Mouse (Mus musculus): ENCODE results near the gene Inpp5e. TPM values are rescaled to one million over a fixed set of nuclear protein-coding genes. Genes with fewer than 3 reads are reported as not detected.
A peak's percentile ranks its signal among the peaks of the same experiment; 100 is the strongest.

The Inpp5e gene
- polyA plus RNA-seq, 1 experiment = 67.3 TPM

DNA sequence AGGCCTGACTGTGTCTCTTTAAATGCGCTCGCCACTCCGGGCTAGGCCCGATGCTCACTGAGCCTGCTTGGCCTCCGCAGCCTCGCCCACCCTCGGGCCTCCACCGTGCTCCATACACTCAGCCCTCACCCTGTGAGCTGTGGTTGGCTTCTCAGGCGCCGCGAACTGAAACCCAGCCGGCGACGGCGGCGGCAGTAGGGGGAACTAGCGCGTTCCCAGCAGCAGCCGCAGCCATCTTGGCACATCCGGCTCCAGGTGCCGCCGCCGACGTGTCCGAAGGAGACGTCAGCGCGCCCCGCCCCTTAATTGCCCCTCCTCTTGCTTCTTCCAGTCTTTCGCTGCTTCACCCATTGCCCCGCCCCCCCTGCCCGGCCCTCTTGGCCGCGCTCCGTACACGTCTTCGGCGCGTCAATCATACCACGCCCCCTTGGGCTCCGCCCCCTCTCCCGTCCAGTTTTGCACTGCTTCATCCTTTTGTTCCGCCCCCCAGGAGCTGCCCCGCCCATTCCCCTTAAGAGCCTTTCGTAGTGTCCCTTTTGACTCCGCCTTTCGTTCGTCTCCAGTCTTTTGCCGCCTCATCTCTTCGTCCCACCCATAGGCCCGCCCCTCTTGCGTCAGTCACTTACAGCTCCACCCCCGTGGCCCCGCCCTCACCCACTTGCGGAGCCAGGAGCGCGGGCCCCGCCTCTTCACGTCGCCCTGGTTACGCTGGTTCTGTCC is 36.1 kb upstream of the Inpp5e start, which contains the start of gene Sec16a:
Sec16a (minus strand) TSS at position 271 of the 720 bp plus-strand sequence.
- Histone ChIP-seq H3K4me3 (ENCODE audit: control insufficient read depth, low read depth, low read length) (peak within 1 kb of the TSS; percentile 81), H3K27ac (ENCODE audit: control insufficient read depth, insufficient read depth, low read depth, low read length) (peak within 1 kb of the TSS; percentile 96), H3K36me3 (ENCODE audit: control insufficient read depth, insufficient read depth, low read length) (peaks cover 2% of the 10 kb centered on the region; the same call in 1 of the 2 replicates), H3K27me3 (ENCODE audit: control insufficient read depth, insufficient read depth, low read length) (no peaks in the 10 kb centered on the region), H3K4me1 (ENCODE audit: control insufficient read depth, insufficient read depth, low read length) (peaks cover 4% of the 10 kb centered on the region)
- TF ChIP-seq CTCF (IDR thresholded peaks at IDR 0.05; ENCODE audit: control insufficient read depth, insufficient read depth, insufficient replicate concordance, low read depth, low read length) = no peak
- TF ChIP-seq POLR2A (IDR thresholded peaks at IDR 0.05; ENCODE audit: control insufficient read depth, low read depth, low read length) = peak; percentile 57; the same call in 1 of the 2 replicates

DNA sequence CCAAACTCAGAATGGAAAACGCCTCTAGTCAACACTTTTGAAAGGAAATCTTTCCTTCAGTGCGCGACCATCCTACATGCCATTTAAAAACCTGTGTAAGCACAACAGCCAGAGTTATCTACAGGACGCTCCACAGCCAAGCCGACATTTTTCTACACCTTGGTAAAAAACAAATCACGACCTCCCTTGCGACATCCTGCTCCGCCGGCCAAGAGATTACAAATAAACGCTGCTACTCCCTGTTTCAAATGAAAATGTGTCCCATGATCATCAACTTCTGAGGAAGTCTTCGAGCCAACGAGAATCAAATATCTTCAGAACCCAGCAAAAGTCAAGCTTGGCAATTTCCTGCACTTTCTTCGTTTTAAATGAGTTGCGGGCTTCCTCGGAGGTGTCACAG is 35.4 kb upstream of the Inpp5e start:
- H3K27ac ChIP-seq (ENCODE audit: control insufficient read depth, insufficient read depth, low read depth, low read length) = peak overlapping the region; percentile 79
- TF ChIP-seq CTCF (IDR thresholded peaks at IDR 0.05; ENCODE audit: control insufficient read depth, insufficient read depth, insufficient replicate concordance, low read depth, low read length) (no peak), POLR2A (IDR thresholded peaks at IDR 0.05; ENCODE audit: control insufficient read depth, low read depth, low read length) (no peak)
- peak overlapping the region; percentile 81 for H3K4me3 ChIP-seq (ENCODE audit: control insufficient read depth, low read depth, low read length)
- H3K27me3 ChIP-seq (ENCODE audit: control insufficient read depth, insufficient read depth, low read length) = no peaks in the 10 kb centered on the region
- peaks cover 5% of the 10 kb centered on the region for H3K36me3 ChIP-seq (ENCODE audit: control insufficient read depth, insufficient read depth, low read length)
- peaks cover 4% of the 10 kb centered on the region for H3K4me1 ChIP-seq (ENCODE audit: control insufficient read depth, insufficient read depth, low read length)

DNA sequence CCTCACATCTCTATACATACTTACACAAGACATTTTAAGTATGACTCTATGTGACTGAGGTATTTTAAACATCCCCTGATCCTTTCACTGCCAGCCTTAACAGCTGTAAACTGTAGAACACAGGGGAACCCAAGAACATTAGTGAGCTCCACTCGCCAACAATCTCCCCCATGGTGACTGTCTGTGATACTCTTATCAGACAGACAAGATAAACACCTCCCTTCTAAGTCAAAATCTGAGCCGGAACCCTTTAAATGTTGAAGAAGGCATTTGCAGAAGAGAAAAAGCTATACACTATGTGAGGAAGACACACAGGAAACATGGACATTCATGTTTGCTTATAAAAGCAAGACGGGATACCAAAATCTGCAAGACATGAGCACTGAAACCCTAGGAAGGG is 34.9 kb upstream of the Inpp5e start:
- no peak overlapping the region for H3K27ac ChIP-seq (ENCODE audit: control insufficient read depth, insufficient read depth, low read depth, low read length)
- H3K4me1 ChIP-seq (ENCODE audit: control insufficient read depth, insufficient read depth, low read length) = peaks cover 4% of the 10 kb centered on the region
- TF ChIP-seq CTCF (IDR thresholded peaks at IDR 0.05; ENCODE audit: control insufficient read depth, insufficient read depth, insufficient replicate concordance, low read depth, low read length) (no peak), POLR2A (IDR thresholded peaks at IDR 0.05; ENCODE audit: control insufficient read depth, low read depth, low read length) (no peak)
- H3K36me3 ChIP-seq (ENCODE audit: control insufficient read depth, insufficient read depth, low read length) = peaks cover 5% of the 10 kb centered on the region
- H3K4me3 ChIP-seq (ENCODE audit: control insufficient read depth, low read depth, low read length) = peak overlapping the region; percentile 81
- H3K27me3 ChIP-seq (ENCODE audit: control insufficient read depth, insufficient read depth, low read length) = no peaks in the 10 kb centered on the region

DNA sequence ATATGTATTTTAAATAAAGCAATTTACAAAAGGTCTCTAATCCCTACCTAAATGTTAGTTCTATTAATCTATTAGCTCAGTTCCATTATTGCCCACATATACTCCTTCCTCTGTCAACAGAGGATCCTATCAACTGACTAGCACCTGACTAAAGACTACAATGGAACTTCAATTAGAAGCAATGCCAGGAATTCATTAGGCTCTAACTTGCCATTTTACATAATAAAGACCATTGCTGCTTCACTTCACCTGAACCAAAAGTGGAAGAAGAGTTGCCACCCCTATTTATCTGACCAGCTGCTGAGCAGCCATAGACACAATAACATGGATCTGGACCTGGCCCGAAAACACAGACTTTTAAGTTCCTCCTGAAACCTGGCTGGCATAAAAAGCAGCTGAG is 33.8 kb upstream of the Inpp5e start:
- Histone ChIP-seq H3K27ac (ENCODE audit: control insufficient read depth, insufficient read depth, low read depth, low read length) (no peak overlapping the region), H3K27me3 (ENCODE audit: control insufficient read depth, insufficient read depth, low read length) (no peaks in the 10 kb centered on the region), H3K36me3 (ENCODE audit: control insufficient read depth, insufficient read depth, low read length) (peaks cover 9% of the 10 kb centered on the region), H3K4me3 (ENCODE audit: control insufficient read depth, low read depth, low read length) (no peak overlapping the region), H3K4me1 (ENCODE audit: control insufficient read depth, insufficient read depth, low read length) (peaks cover 4% of the 10 kb centered on the region)
- TF ChIP-seq CTCF (IDR thresholded peaks at IDR 0.05; ENCODE audit: control insufficient read depth, insufficient read depth, insufficient replicate concordance, low read depth, low read length) (no peak), POLR2A (IDR thresholded peaks at IDR 0.05; ENCODE audit: control insufficient read depth, low read depth, low read length) (no peak)

DNA sequence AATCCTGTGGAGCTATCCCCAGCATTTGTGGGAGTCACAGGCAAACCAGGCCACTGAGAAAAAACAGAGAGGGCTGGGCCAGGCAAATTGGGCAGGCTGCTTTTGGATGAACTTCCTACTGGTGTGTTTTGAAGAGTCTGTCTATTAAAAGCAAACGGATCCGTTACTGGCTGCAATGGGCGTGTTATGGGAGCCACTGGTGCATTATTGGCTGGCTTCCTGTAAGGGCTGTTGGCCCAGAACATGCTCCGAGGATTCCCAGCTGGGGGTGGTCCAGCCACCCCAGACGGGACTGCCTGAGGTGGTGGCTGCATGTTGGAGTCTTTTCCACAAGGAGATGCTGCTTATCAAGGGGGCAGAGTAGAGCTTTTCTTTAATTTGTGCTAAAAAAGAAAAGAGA is 32.7 kb upstream of the Inpp5e start:
- TF ChIP-seq CTCF (IDR thresholded peaks at IDR 0.05; ENCODE audit: control insufficient read depth, insufficient read depth, insufficient replicate concordance, low read depth, low read length) = no peak
- no peak for TF ChIP-seq POLR2A (IDR thresholded peaks at IDR 0.05; ENCODE audit: control insufficient read depth, low read depth, low read length)
- Histone ChIP-seq H3K27ac (ENCODE audit: control insufficient read depth, insufficient read depth, low read depth, low read length) (no peak overlapping the region), H3K36me3 (ENCODE audit: control insufficient read depth, insufficient read depth, low read length) (peaks cover 9% of the 10 kb centered on the region)

DNA sequence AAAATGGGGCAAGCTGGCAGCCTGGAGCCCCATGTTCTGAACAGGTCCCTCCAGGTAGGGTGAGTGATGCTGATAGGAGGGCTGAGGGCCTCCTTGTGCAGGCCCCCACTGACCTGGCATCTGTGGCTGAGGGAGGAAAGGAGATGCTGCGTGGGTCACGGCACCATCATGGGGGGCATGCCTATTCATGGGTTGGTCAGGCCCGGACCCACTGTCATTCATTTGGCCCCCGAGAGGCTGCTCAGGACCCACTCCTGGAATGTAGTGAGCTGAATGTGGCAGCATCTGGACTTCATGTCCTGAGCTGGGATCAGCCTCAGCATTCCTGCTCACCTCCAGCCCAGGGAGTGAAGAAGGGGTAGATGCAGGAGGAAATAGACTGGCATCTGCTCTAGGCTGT is 32.3 kb upstream of the Inpp5e start:
- H3K27ac ChIP-seq (ENCODE audit: control insufficient read depth, insufficient read depth, low read depth, low read length) = no peak overlapping the region
- no peaks in the 10 kb centered on the region; the same call in none of the 2 replicates for H3K4me1 ChIP-seq (ENCODE audit: control insufficient read depth, insufficient read depth, low read length)
- no peaks in the 10 kb centered on the region for H3K27me3 ChIP-seq (ENCODE audit: control insufficient read depth, insufficient read depth, low read length)
- TF ChIP-seq CTCF (IDR thresholded peaks at IDR 0.05; ENCODE audit: control insufficient read depth, insufficient read depth, insufficient replicate concordance, low read depth, low read length) = no peak
- no peak for TF ChIP-seq POLR2A (IDR thresholded peaks at IDR 0.05; ENCODE audit: control insufficient read depth, low read depth, low read length)
- no peak overlapping the region for H3K4me3 ChIP-seq (ENCODE audit: control insufficient read depth, low read depth, low read length)
- peaks cover 9% of the 10 kb centered on the region for H3K36me3 ChIP-seq (ENCODE audit: control insufficient read depth, insufficient read depth, low read length)

More for the DNA sequence above, 32.7 kb upstream of the Inpp5e start:
- Histone ChIP-seq H3K27me3 (ENCODE audit: control insufficient read depth, insufficient read depth, low read length) (no peaks in the 10 kb centered on the region), H3K4me1 (ENCODE audit: control insufficient read depth, insufficient read depth, low read length) (peaks cover 3% of the 10 kb centered on the region), H3K4me3 (ENCODE audit: control insufficient read depth, low read depth, low read length) (no peak overlapping the region)

DNA sequence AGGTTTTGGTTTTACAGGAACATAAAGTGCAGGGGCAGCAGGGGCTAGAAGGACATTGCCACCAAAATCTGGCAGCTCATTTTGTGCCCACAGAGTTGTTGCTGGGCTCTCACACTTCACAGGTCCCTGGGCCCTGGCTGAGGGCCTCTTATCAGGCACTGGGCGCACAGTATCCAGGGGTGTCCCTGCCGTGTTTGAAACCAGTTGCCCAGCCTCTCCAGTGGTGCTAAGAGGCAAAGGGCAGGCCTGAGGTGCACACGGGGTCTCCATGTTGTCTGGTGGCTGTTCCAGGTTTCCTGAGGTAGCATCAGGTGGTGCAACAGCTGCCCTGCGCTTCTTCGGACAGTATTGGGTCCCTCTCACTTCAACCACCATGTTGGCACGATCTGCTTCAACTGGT is 30.7 kb upstream of the Inpp5e start:
- Histone ChIP-seq H3K27me3 (ENCODE audit: control insufficient read depth, insufficient read depth, low read length) (no peaks in the 10 kb centered on the region), H3K4me3 (ENCODE audit: control insufficient read depth, low read depth, low read length) (no peak overlapping the region), H3K27ac (ENCODE audit: control insufficient read depth, insufficient read depth, low read depth, low read length) (no peak overlapping the region), H3K4me1 (ENCODE audit: control insufficient read depth, insufficient read depth, low read length) (no peaks in the 10 kb centered on the region; the same call in none of the 2 replicates), H3K36me3 (ENCODE audit: control insufficient read depth, insufficient read depth, low read length) (peaks cover 9% of the 10 kb centered on the region)
- TF ChIP-seq POLR2A (IDR thresholded peaks at IDR 0.05; ENCODE audit: control insufficient read depth, low read depth, low read length) (no peak), CTCF (IDR thresholded peaks at IDR 0.05; ENCODE audit: control insufficient read depth, insufficient read depth, insufficient replicate concordance, low read depth, low read length) (no peak)
